Comparison of ENCODE assay signal across 21 mouse cellular contexts in genomic region chr16:17732431-17732830, GRCm38 (mm10). TPM values are rescaled to one million over a fixed set of nuclear protein-coding genes. Genes with fewer than 3 reads are reported as not detected.
DNase-seq lines count a peak whose midpoint lies in the region; TF ChIP-seq lines count a peak whose summit lies in the region.
"Had no signal": no experiment of that assay in that cellular context is flagged by ENCODE, and none has a peak within 500 bp of the region (broad histone marks: within the 10 kb centered on the region; RNA-seq: fewer than 3 reads in every experiment).

No protein-coding gene starts in this region.

- peak; percentile 62 for DNase-seq in 3T3-L1 (ENCODE audit: low read depth, low spot score)
- DNase-seq in urinary bladder, postnatal 36 days (ENCODE audit: low spot score in 2 of 2) = no peak
- DNase-seq in layer of hippocampus, adult 18-20 months (ENCODE audit: low spot score in 2 of 2) = no peak
- no peak for DNase-seq in thymus, postnatal 25 days
- DNase-seq: adrenal gland, adult 2 months; adrenal gland, postnatal 10 days; adrenal gland, postnatal 25 days; cerebellum, adult 11 months; cerebellum, adult 18-20 months; cerebellum, adult 8-10 months; cerebellum, adult 9-11 months; cerebellum, postnatal 14 days; cerebellum, postnatal 36 days; forebrain, postnatal 0 days had no signal

- H3K27ac ChIP-seq in embryonic fibroblast, embryonic 13.5 days (ENCODE audit: insufficient read depth, low read length) = peak overlapping the region; percentile 68
- H3K27ac ChIP-seq: embryonic facial prominence, embryonic 13.5 days; embryonic facial prominence, embryonic 15.5 days; forebrain, embryonic 13.5 days; forebrain, embryonic 15.5 days had no signal

- no peak for TF ChIP-seq POLR2A in embryonic fibroblast, embryonic 13.5 days (IDR thresholded peaks at IDR 0.05; ENCODE audit: low read depth, low read length)

- no peak overlapping the region for H3K4me3 ChIP-seq in embryonic fibroblast, embryonic 13.5 days (ENCODE audit: insufficient read depth, low read length)
- H3K4me3 ChIP-seq: embryonic facial prominence, embryonic 13.5 days; embryonic facial prominence, embryonic 15.5 days; forebrain, embryonic 13.5 days; forebrain, embryonic 15.5 days had no signal

- peaks cover 11% of the 10 kb centered on the region for H3K4me1 ChIP-seq in embryonic fibroblast, embryonic 13.5 days (ENCODE audit: control insufficient read depth, insufficient read depth, low read length)
- H3K4me1 ChIP-seq: embryonic facial prominence, embryonic 13.5 days; embryonic facial prominence, embryonic 15.5 days; forebrain, embryonic 15.5 days had no signal

- no peak for TF ChIP-seq CTCF in embryonic fibroblast, embryonic 13.5 days (IDR thresholded peaks at IDR 0.05; ENCODE audit: borderline replicate concordance, insufficient read depth, low read length)

RNA-seq across cellular contexts. Expression of gene Med15, which starts 0.3 kb away (rescaled TPM):
- 65.3 and 67.2 TPM in 2 replicates for polyA plus RNA-seq in embryonic fibroblast, embryonic 13.5 days (2011; ENCODE audit: insufficient read length, low read depth, missing spikeins)
- total RNA-seq in layer of hippocampus, adult 18-20 months (2021) = 10 to 100 TPM; 68.5 to 76.3 TPM

RNA-seq across cellular contexts. Expression of gene Klhl22, which starts 27.0 kb away (rescaled TPM):
- polyA plus RNA-seq in embryonic fibroblast, embryonic 13.5 days (2011; ENCODE audit: insufficient read length, low read depth, missing spikeins) = 53.4 and 63.8 TPM in 2 replicates
- 100 to 1,000 TPM in 1 of 2 experiments, 10 to 100 TPM in 1; 86.9 to 100 TPM for total RNA-seq in layer of hippocampus, adult 18-20 months (2021)
- total RNA-seq: CH12.LX had no signal
- polyA plus RNA-seq: G1E had no signal
